Mouse (Mus musculus) embryonic fibroblast, embryonic 13.5 days (primary cell): ENCODE data around the gene Lhcgr. TPM values are rescaled to one million over a fixed set of nuclear protein-coding genes. Genes with fewer than 3 reads are reported as not detected.
"Not testable (repeated sequence)": the region's sequence is repeated elsewhere in the genome, so short reads cannot be mapped to it uniquely, and the experiment has no call there.

Source experiments
- H3K27ac ChIP-seq: 2 replicates; pipeline ENCODE4 v1.5.1; 2012; ENCODE audit warnings: low read length, control low read depth, inconsistent platforms; ENCODE audit not compliant: insufficient read depth
- H3K4me1 ChIP-seq: 2 replicates; pipeline ENCODE4 v1.6.1; 2011; ENCODE audit warnings: low read length; ENCODE audit not compliant: control insufficient read depth, insufficient read depth
- H3K4me3 ChIP-seq: 2 replicates; pipeline ENCODE4 v1.5.1; 2011; ENCODE audit warnings: mild to moderate bottlenecking, control low read depth, low read length; ENCODE audit not compliant: insufficient read depth
- CTCF ChIP-seq: IDR thresholded peaks from 2 replicates; pipeline ENCODE4 v1.5.1; 2011; ENCODE audit warnings: mild to moderate bottlenecking, control low read depth, low read length, moderate library complexity, borderline replicate concordance; ENCODE audit not compliant: insufficient read depth
- POLR2A ChIP-seq: IDR thresholded peaks from 2 replicates; pipeline ENCODE4 v1.6.1; 2011; ENCODE audit warnings: low read depth, mild to moderate bottlenecking, control low read depth, low read length, moderate library complexity
- polyA plus RNA-seq: library from polyadenylated mRNA; stranded (reverse); fragments of >200 nt; gene quantifications from 2 replicates; pipeline ENCODE4 v1.2.4, GENCODE M21; 2011; ENCODE audit warnings: low read depth; ENCODE audit not compliant: missing spikeins, insufficient read length

Gene Lhcgr
- polyA plus RNA-seq: not detected in 2 replicates

GRCm38 (mm10) chr17:88791440-88792152, at the start of gene Lhcgr:
Gene Lhcgr, minus strand, starts transcription at chr17:88791990.
- Histone ChIP-seq H3K4me1 (no peaks in the 10 kb centered on the region), H3K27ac (no peak within 1 kb of the TSS), H3K4me3 (no peak within 1 kb of the TSS)
- TF ChIP-seq CTCF (no peak), POLR2A (no peak)

GRCm38 (mm10) chr17:88817601-88818000, 25.8 kb upstream of the Lhcgr start:
- no peak for TF ChIP-seq POLR2A
- TF ChIP-seq CTCF: no peak
- H3K4me1 ChIP-seq: no peaks in the 10 kb centered on the region
- no peak overlapping the region for H3K27ac ChIP-seq
- H3K4me3 ChIP-seq: no peak overlapping the region

- H3K27ac ChIP-seq, H3K4me3 ChIP-seq, H3K4me1 ChIP-seq: not testable (repeated sequence)
These were observed 21.2 kb upstream of the Lhcgr start for GRCm38 (mm10) chr17:88812943-88813342.

GRCm38 (mm10) chr17:88810807-88811206, 19.0 kb upstream of the Lhcgr start:
- no peak overlapping the region for H3K27ac ChIP-seq
- TF ChIP-seq POLR2A (no peak), CTCF (no peak)
- H3K4me1 ChIP-seq: no peaks in the 10 kb centered on the region
- no peak overlapping the region for H3K4me3 ChIP-seq

- no peak overlapping the region for H3K27ac ChIP-seq
- TF ChIP-seq POLR2A (no peak), CTCF (no peak)
- no peak overlapping the region for H3K4me3 ChIP-seq
- no peaks in the 10 kb centered on the region for H3K4me1 ChIP-seq
These were observed 14.6 kb upstream of the Lhcgr start for GRCm38 (mm10) chr17:88806421-88806820.

GRCm38 (mm10) chr17:88803441-88803840, 11.7 kb upstream of the Lhcgr start:
- no peak for TF ChIP-seq CTCF
- TF ChIP-seq POLR2A: no peak
- H3K27ac ChIP-seq: no peak overlapping the region
- no peaks in the 10 kb centered on the region for H3K4me1 ChIP-seq
- H3K4me3 ChIP-seq: no peak overlapping the region

- TF ChIP-seq POLR2A: no peak
- no peak for TF ChIP-seq CTCF
- Histone ChIP-seq H3K4me1 (no peaks in the 10 kb centered on the region), H3K27ac (no peak overlapping the region), H3K4me3 (no peak overlapping the region)
These were observed 1.1 kb downstream of the Lhcgr start for GRCm38 (mm10) chr17:88790680-88791079.

GRCm38 (mm10) chr17:88788392-88788791, 3.4 kb downstream of the Lhcgr start:
- Histone ChIP-seq H3K27ac (no peak overlapping the region), H3K4me1 (no peaks in the 10 kb centered on the region), H3K4me3 (no peak overlapping the region)
- TF ChIP-seq CTCF (no peak), POLR2A (no peak)

GRCm38 (mm10) chr17:88786881-88787280, 4.9 kb downstream of the Lhcgr start:
- Histone ChIP-seq H3K4me3 (no peak overlapping the region), H3K4me1 (no peaks in the 10 kb centered on the region), H3K27ac (no peak overlapping the region)
- no peak for TF ChIP-seq CTCF
- no peak for TF ChIP-seq POLR2A

- Histone ChIP-seq H3K4me1 (no peaks in the 10 kb centered on the region), H3K27ac (no peak overlapping the region), H3K4me3 (no peak overlapping the region)
- TF ChIP-seq POLR2A: no peak
- no peak for TF ChIP-seq CTCF
These were observed 5.4 kb downstream of the Lhcgr start for GRCm38 (mm10) chr17:88786385-88786784.

- no peak overlapping the region for H3K27ac ChIP-seq
These were observed 12.6 kb downstream of the Lhcgr start for GRCm38 (mm10) chr17:88779148-88779547.

More at GRCm38 (mm10) chr17:88779148-88779547, 12.6 kb downstream of the Lhcgr start:
- no peak for TF ChIP-seq POLR2A
- TF ChIP-seq CTCF: no peak
- Histone ChIP-seq H3K4me1 (no peaks in the 10 kb centered on the region), H3K4me3 (no peak overlapping the region)
